Comparison of ENCODE assay signal across 14 mouse cellular contexts in genomic region chr4:120687282-120687681, GRCm38 (mm10).
"Had no signal": no experiment of that assay in that cellular context is flagged by ENCODE, and none has a peak within 500 bp of the region (broad histone marks: within the 10 kb centered on the region; RNA-seq: fewer than 3 reads in every experiment).

No protein-coding gene starts in this region.

- DNase-seq: kidney, adult 18-20 months; kidney, postnatal 14 days; liver; liver, embryonic 13.5 days; liver, postnatal 0 days; lung, postnatal 36 days; right cerebral cortex, postnatal 14 days; thymus, postnatal 36 days had no signal

- H3K4me1 ChIP-seq: midbrain, embryonic 15.5 days; stomach, embryonic 15.5 days had no signal

- H3K27ac ChIP-seq: kidney, embryonic 15.5 days; left cerebral cortex, adult 2 months; liver, embryonic 13.5 days; midbrain, embryonic 15.5 days; stomach, embryonic 15.5 days had no signal

- H3K36me3 ChIP-seq: kidney, embryonic 15.5 days; liver, embryonic 13.5 days; midbrain, embryonic 15.5 days; stomach, embryonic 15.5 days had no signal

- ATAC-seq: liver, postnatal 0 days; lung, postnatal 0 days; midbrain, embryonic 15.5 days had no signal

- H3K9ac ChIP-seq: kidney, embryonic 15.5 days; liver, embryonic 13.5 days; liver, postnatal 0 days; midbrain, embryonic 15.5 days; stomach, embryonic 15.5 days had no signal

- H3K4me2 ChIP-seq: kidney, embryonic 15.5 days; liver, embryonic 13.5 days; midbrain, embryonic 11.5 days; midbrain, embryonic 15.5 days; stomach, embryonic 15.5 days had no signal

- H3K27me3 ChIP-seq: kidney, embryonic 15.5 days; midbrain, embryonic 15.5 days; stomach, embryonic 15.5 days had no signal

- H3K9me3 ChIP-seq: kidney, embryonic 15.5 days; liver, embryonic 13.5 days; midbrain, embryonic 15.5 days; stomach, embryonic 15.5 days had no signal

- H3K4me3 ChIP-seq: kidney, embryonic 15.5 days; left cerebral cortex, adult 2 months; liver, embryonic 13.5 days; midbrain, embryonic 15.5 days; stomach, embryonic 15.5 days had no signal
